Mouse (Mus musculus): ENCODE measurements at regions not wholly inside any gene's neighbourhood (a gene's known extent, or its start where the extent isn't known, plus 50 kb on each side); places are given as distances from the start of the nearest gene placed in this dataset.

DNA sequence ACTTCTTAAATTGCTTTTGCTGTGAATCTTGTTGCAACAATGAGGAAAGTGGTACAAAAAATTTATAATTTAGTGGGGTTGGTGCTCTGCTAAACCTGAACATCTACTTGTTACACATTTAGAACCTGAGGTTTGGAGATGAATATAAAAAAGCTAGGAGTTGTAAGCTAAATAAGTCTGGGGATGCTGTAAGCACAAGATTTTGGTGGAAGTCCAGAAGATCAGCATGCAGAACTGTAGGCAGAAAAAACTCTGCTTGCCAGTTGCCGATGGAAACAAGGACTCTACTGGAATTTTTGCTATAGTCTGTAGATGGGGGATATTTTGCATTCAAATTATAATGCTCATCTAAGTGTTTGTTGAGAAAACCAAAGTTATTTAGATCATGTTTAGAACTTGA is 390.5 kb upstream of the Clnk start:
- H3K9me3 ChIP-seq (ENCODE audit: control insufficient read depth), result no peaks in the 10 kb centered on the region
- ATAC-seq, result no peak

DNA sequence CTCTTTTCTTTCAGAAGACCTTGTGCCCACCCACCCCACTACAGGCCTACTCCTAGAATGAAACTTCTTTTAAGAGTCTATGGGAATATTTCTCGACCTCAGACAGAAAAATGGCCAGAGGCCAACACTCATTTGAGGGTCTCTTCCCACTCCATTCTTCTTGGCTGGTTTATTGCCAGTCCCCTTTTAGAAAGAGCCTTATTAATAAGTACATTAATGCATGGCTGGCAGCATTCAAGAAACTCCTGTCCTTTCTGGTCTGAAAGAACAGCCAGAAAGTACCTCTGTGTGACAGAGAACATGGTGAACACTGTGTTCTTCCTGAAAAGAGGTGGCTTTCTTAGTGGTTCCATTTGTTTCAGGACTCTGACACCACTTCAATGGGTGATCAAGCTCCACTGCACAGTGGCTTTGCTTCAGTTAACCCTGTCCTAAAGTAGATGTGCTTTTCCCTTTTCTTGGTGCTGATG is 384.1 kb upstream of the Clnk start:
- Histone ChIP-seq H3K9me3 (ENCODE audit: control insufficient read depth) (no peaks in the 10 kb centered on the region), H3K27me3 (replicated peaks; ENCODE audit: control insufficient read depth, insufficient read depth, low read length) (no peaks in the 10 kb centered on the region), H3K4me1 (replicated peaks; ENCODE audit: control insufficient read depth, insufficient read depth, low read length) (no peaks in the 10 kb centered on the region), H3K27ac (ENCODE audit: low read depth, low read length) (no peak overlapping the region), H3K36me3 (ENCODE audit: control insufficient read depth, insufficient read depth) (no peaks in the 10 kb centered on the region), H3K4me3 (ENCODE audit: low read depth, low read length) (no peak overlapping the region), H3K4me2 (replicated peaks; ENCODE audit: low read depth) (no peak overlapping the region), H3K9ac (ENCODE audit: low read depth, low read length) (no peak overlapping the region)
- ATAC-seq, result no peak
- no peak for TF ChIP-seq CTCF (IDR thresholded peaks at IDR 0.05; ENCODE audit: low read depth)
- 57% methylated on average over 1 of the region's 1 CpGs for WGBS

More for the DNA sequence above, 390.5 kb upstream of the Clnk start:
- Histone ChIP-seq H3K4me2 (replicated peaks; ENCODE audit: low read depth) (no peak overlapping the region), H3K9ac (ENCODE audit: low read depth, low read length) (no peak overlapping the region), H3K4me1 (replicated peaks; ENCODE audit: control insufficient read depth, insufficient read depth, low read length) (no peaks in the 10 kb centered on the region), H3K27me3 (replicated peaks; ENCODE audit: control insufficient read depth, insufficient read depth, low read length) (no peaks in the 10 kb centered on the region), H3K4me3 (ENCODE audit: low read depth, low read length) (no peak overlapping the region), H3K36me3 (ENCODE audit: control insufficient read depth, insufficient read depth) (no peaks in the 10 kb centered on the region), H3K27ac (ENCODE audit: low read depth, low read length) (no peak overlapping the region)
- TF ChIP-seq CTCF (IDR thresholded peaks at IDR 0.05; ENCODE audit: low read depth), result no peak
- 98% methylated on average over 1 of the region's 1 CpGs for WGBS

DNA sequence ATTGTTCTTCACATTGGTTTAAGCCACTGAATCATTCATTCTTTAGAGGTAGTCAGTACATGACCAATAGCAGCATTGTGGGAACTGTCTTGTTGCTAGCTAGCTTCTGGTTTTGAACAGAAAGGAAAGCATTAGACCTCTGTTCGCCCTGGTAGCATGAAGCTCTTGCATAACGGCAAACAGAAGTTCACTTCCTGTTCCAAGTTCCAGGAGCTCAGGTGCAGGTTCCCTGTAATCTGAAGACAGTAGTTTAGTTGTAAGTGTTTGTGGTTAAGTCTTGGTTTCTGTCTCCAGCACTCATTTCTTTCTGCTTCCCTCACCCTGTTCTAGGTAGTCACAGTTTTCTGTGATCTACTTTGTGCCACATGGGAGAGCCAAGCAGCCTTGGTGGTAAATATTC is 381.1 kb upstream of the Clnk start:
- Histone ChIP-seq H3K4me2 (replicated peaks; ENCODE audit: low read depth) (no peak overlapping the region), H3K27me3 (replicated peaks; ENCODE audit: control insufficient read depth, insufficient read depth, low read length) (no peaks in the 10 kb centered on the region), H3K4me3 (ENCODE audit: low read depth, low read length) (no peak overlapping the region), H3K4me1 (replicated peaks; ENCODE audit: control insufficient read depth, insufficient read depth, low read length) (no peaks in the 10 kb centered on the region), H3K36me3 (ENCODE audit: control insufficient read depth, insufficient read depth) (no peaks in the 10 kb centered on the region), H3K9me3 (ENCODE audit: control insufficient read depth) (no peaks in the 10 kb centered on the region), H3K9ac (ENCODE audit: low read depth, low read length) (no peak overlapping the region), H3K27ac (ENCODE audit: low read depth, low read length) (no peak overlapping the region)
- ATAC-seq, result no peak
- TF ChIP-seq CTCF (IDR thresholded peaks at IDR 0.05; ENCODE audit: low read depth), result no peak
- 57% methylated on average over 2 of the region's 2 CpGs for WGBS

DNA sequence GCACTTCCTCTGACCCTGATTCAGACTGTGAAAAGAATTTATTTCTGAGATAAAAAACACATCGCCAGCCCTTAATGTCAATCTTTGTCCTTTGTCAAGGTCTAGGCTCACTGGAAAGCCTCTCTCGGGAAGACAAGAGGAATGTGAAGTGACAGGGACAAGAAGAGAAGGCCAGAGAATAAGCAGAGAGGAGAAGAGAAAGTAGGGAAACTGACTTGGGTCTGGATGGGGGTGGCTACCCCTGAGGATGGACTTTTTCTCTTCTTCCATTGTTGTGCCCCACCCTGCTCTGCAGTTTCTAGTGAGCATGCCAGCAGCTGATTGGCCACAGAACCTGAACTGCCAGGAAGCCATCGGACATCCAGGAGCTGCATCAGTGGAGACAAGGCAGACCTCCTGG is 375.6 kb upstream of the Clnk start:
- no peaks in the 10 kb centered on the region for H3K4me1 ChIP-seq (replicated peaks; ENCODE audit: control insufficient read depth, insufficient read depth, low read length)
- no peak for TF ChIP-seq CTCF (IDR thresholded peaks at IDR 0.05; ENCODE audit: low read depth)
- ATAC-seq, result no peak

DNA sequence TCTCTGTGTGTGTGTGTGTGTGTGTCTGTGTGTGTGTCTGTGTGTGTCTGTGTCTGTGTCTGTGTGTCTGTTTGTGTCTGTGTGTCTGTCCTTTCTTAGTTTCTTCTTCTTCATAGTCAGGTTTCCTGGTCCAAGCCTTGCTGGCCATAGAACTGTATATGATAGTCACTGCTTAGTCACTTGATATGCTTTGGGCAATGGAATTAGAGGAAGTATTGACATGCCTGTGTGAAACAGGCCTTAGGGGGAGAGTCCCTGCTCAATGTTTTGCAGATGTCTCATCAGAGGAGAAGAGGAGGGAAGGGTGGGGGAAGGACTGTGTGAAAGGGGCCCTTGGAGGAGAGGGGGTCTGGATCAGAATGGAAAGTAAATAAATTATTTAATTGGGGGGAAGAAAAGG is 374.4 kb upstream of the Clnk start:
- no peak overlapping the region for H3K4me3 ChIP-seq (ENCODE audit: low read depth, low read length)
- H3K9ac ChIP-seq (ENCODE audit: low read depth, low read length), result no peak overlapping the region
- H3K9me3 ChIP-seq (ENCODE audit: control insufficient read depth), result no peaks in the 10 kb centered on the region
- no peak overlapping the region for H3K4me2 ChIP-seq (replicated peaks; ENCODE audit: low read depth)
- no peaks in the 10 kb centered on the region for H3K36me3 ChIP-seq (ENCODE audit: control insufficient read depth, insufficient read depth)
- no peaks in the 10 kb centered on the region for H3K27me3 ChIP-seq (replicated peaks; ENCODE audit: control insufficient read depth, insufficient read depth, low read length)
- TF ChIP-seq CTCF (IDR thresholded peaks at IDR 0.05; ENCODE audit: low read depth), result no peak
- no peak for ATAC-seq
- H3K27ac ChIP-seq (ENCODE audit: low read depth, low read length), result no peak overlapping the region
- no peaks in the 10 kb centered on the region for H3K4me1 ChIP-seq (replicated peaks; ENCODE audit: control insufficient read depth, insufficient read depth, low read length)

More for the DNA sequence above, 375.6 kb upstream of the Clnk start:
- Histone ChIP-seq H3K27ac (ENCODE audit: low read depth, low read length) (no peak overlapping the region), H3K27me3 (replicated peaks; ENCODE audit: control insufficient read depth, insufficient read depth, low read length) (no peaks in the 10 kb centered on the region), H3K4me2 (replicated peaks; ENCODE audit: low read depth) (no peak overlapping the region), H3K36me3 (ENCODE audit: control insufficient read depth, insufficient read depth) (no peaks in the 10 kb centered on the region), H3K4me3 (ENCODE audit: low read depth, low read length) (no peak overlapping the region), H3K9ac (ENCODE audit: low read depth, low read length) (no peak overlapping the region), H3K9me3 (ENCODE audit: control insufficient read depth) (no peaks in the 10 kb centered on the region)
- WGBS, result 53% methylated on average over 3 of the region's 3 CpGs

DNA sequence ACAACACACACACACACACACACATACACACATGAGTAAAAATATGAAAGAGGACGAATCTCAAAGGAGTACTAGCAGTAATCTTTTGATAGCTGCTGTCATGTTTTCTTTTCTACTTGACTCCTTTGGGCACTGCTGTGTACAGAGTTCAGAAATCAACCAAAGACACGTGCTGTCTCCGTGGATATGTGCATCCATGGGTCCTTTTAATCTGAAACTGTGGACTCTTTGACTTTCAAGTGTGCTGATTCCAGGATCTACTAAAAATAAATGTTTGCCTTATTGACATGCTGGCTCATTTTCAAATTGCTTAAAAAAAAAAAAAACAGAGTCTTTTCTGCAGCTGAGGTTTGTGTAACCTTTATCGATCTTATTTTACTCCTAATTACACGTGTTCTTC is 343.1 kb upstream of the Clnk start:
- ATAC-seq, result no peak
- WGBS, result 71% methylated on average over 5 of the region's 5 CpGs
- H3K9me3 ChIP-seq (ENCODE audit: control insufficient read depth), result no peaks in the 10 kb centered on the region
- no peak overlapping the region for H3K9ac ChIP-seq (ENCODE audit: low read depth, low read length)
- no peak overlapping the region for H3K27ac ChIP-seq (ENCODE audit: low read depth, low read length)
- H3K4me2 ChIP-seq (replicated peaks; ENCODE audit: low read depth), result no peak overlapping the region
- no peaks in the 10 kb centered on the region for H3K4me1 ChIP-seq (replicated peaks; ENCODE audit: control insufficient read depth, insufficient read depth, low read length)
- H3K4me3 ChIP-seq (ENCODE audit: low read depth, low read length), result no peak overlapping the region
- no peak for TF ChIP-seq CTCF (IDR thresholded peaks at IDR 0.05; ENCODE audit: low read depth)
- H3K36me3 ChIP-seq (ENCODE audit: control insufficient read depth, insufficient read depth), result no peaks in the 10 kb centered on the region
- no peaks in the 10 kb centered on the region for H3K27me3 ChIP-seq (replicated peaks; ENCODE audit: control insufficient read depth, insufficient read depth, low read length)

DNA sequence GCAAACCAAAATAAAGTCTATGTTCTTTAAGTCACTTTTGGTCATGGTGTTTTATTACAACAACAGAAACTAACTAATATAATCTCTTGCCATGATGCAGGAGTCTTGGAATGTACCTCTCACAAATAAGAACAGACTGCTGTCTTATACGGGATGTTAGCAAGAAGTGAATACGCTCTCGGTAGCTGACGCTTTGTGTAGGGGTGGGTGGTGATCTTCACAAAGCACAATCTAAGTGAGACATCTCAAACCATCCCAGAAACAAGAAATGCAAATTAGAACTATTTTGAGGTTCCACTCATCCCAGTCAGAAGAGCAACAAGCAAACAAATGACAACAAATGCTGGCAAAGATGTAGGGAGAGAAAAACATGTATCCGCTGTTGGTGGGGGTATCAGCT is 339.7 kb upstream of the Clnk start:
- TF ChIP-seq CTCF (IDR thresholded peaks at IDR 0.05; ENCODE audit: low read depth), result no peak
- Histone ChIP-seq H3K4me3 (ENCODE audit: low read depth, low read length) (no peak overlapping the region), H3K4me2 (replicated peaks; ENCODE audit: low read depth) (no peak overlapping the region), H3K27ac (ENCODE audit: low read depth, low read length) (no peak overlapping the region), H3K36me3 (ENCODE audit: control insufficient read depth, insufficient read depth) (no peaks in the 10 kb centered on the region), H3K9me3 (ENCODE audit: control insufficient read depth) (no peaks in the 10 kb centered on the region), H3K4me1 (replicated peaks; ENCODE audit: control insufficient read depth, insufficient read depth, low read length) (no peaks in the 10 kb centered on the region), H3K9ac (ENCODE audit: low read depth, low read length) (no peak overlapping the region), H3K27me3 (replicated peaks; ENCODE audit: control insufficient read depth, insufficient read depth, low read length) (no peaks in the 10 kb centered on the region)
- 91% methylated on average over 5 of the region's 5 CpGs for WGBS
- no peak for ATAC-seq

Measured in intestine, postnatal 0 days (tissue).